Mouse (Mus musculus): ENCODE measurements around the gene Akr1c19. TPM values are rescaled to one million over a fixed set of nuclear protein-coding genes. Genes with fewer than 3 reads are reported as not detected.
"Not testable (repeated sequence)": the region's sequence is repeated elsewhere in the genome, so short reads cannot be mapped to it uniquely, and the experiment has no call there.

Akr1c19 gene
- polyA plus RNA-seq, 1 experiment from 2014 or later, result 0.49 TPM

GRCm38 (mm10) chr13:4249347-4249746, 20.8 kb downstream of the Akr1c19 start:
- Histone ChIP-seq H3K4me3 (ENCODE audit: low read depth, low read length) (no peak overlapping the region), H3K27ac (replicated peaks; ENCODE audit: low read depth, low read length) (no peak overlapping the region), H3K27me3 (ENCODE audit: control insufficient read depth, insufficient read depth, low read length) (no peaks in the 10 kb centered on the region), H3K36me3 (replicated peaks; ENCODE audit: control insufficient read depth, insufficient read depth, low read depth, low read length) (no peaks in the 10 kb centered on the region), H3K4me2 (ENCODE audit: low read depth, low read length) (no peak overlapping the region), H3K9ac (replicated peaks; ENCODE audit: low read length) (no peak overlapping the region), H3K4me1 (ENCODE audit: control insufficient read depth, insufficient read depth, low read length) (no peaks in the 10 kb centered on the region), H3K9me3 (replicated peaks; ENCODE audit: control insufficient read depth, low read length) (no peaks in the 10 kb centered on the region)
- DNase-seq (ENCODE audit: low spot score) (no peak), ATAC-seq (replicated peaks; ENCODE audit: insufficient number of reproducible peaks, low FRiP score, low TSS enrichment, low read depth) (no peak)
- WGBS, result 64% methylated on average over 3 of the region's 3 CpGs

GRCm38 (mm10) chr13:4256894-4257293, 28.4 kb downstream of the Akr1c19 start:
- H3K9me3 ChIP-seq (replicated peaks; ENCODE audit: control insufficient read depth, low read length); H3K9ac ChIP-seq (replicated peaks; ENCODE audit: low read length); DNase-seq (ENCODE audit: low spot score); ATAC-seq (replicated peaks; ENCODE audit: insufficient number of reproducible peaks, low FRiP score, low TSS enrichment, low read depth); H3K4me3 ChIP-seq (ENCODE audit: low read depth, low read length); H3K4me1 ChIP-seq (ENCODE audit: control insufficient read depth, insufficient read depth, low read length); H3K36me3 ChIP-seq (replicated peaks; ENCODE audit: control insufficient read depth, insufficient read depth, low read depth, low read length); H3K4me2 ChIP-seq (ENCODE audit: low read depth, low read length); H3K27me3 ChIP-seq (ENCODE audit: control insufficient read depth, insufficient read depth, low read length); H3K27ac ChIP-seq (replicated peaks; ENCODE audit: low read depth, low read length): not testable (repeated sequence)

- no peak for ATAC-seq (replicated peaks; ENCODE audit: insufficient number of reproducible peaks, low FRiP score, low TSS enrichment, low read depth)
- Histone ChIP-seq H3K4me3 (ENCODE audit: low read depth, low read length) (no peak overlapping the region), H3K36me3 (replicated peaks; ENCODE audit: control insufficient read depth, insufficient read depth, low read depth, low read length) (no peaks in the 10 kb centered on the region), H3K4me1 (ENCODE audit: control insufficient read depth, insufficient read depth, low read length) (no peaks in the 10 kb centered on the region), H3K27ac (replicated peaks; ENCODE audit: low read depth, low read length) (no peak overlapping the region), H3K9me3 (replicated peaks; ENCODE audit: control insufficient read depth, low read length) (no peaks in the 10 kb centered on the region), H3K9ac (replicated peaks; ENCODE audit: low read length) (no peak overlapping the region), H3K4me2 (ENCODE audit: low read depth, low read length) (no peak overlapping the region), H3K27me3 (ENCODE audit: control insufficient read depth, insufficient read depth, low read length) (no peaks in the 10 kb centered on the region)
- no peak for DNase-seq (ENCODE audit: low spot score)
- WGBS, result 84% methylated on average over 6 of the region's 6 CpGs
Observed at GRCm38 (mm10) chr13:4257349-4257748, 28.8 kb downstream of the Akr1c19 start.

- DNase-seq (ENCODE audit: low spot score) (no peak), ATAC-seq (replicated peaks; ENCODE audit: insufficient number of reproducible peaks, low FRiP score, low TSS enrichment, low read depth) (no peak)
- no peak overlapping the region for H3K4me2 ChIP-seq (ENCODE audit: low read depth, low read length)
- H3K4me1 ChIP-seq (ENCODE audit: control insufficient read depth, insufficient read depth, low read length), result no peaks in the 10 kb centered on the region
- no peak overlapping the region for H3K4me3 ChIP-seq (ENCODE audit: low read depth, low read length)
- no peaks in the 10 kb centered on the region for H3K36me3 ChIP-seq (replicated peaks; ENCODE audit: control insufficient read depth, insufficient read depth, low read depth, low read length)
- H3K27ac ChIP-seq (replicated peaks; ENCODE audit: low read depth, low read length), result no peak overlapping the region
- no peak overlapping the region for H3K9ac ChIP-seq (replicated peaks; ENCODE audit: low read length)
- no peaks in the 10 kb centered on the region for H3K9me3 ChIP-seq (replicated peaks; ENCODE audit: control insufficient read depth, low read length)
- WGBS, result 80% methylated on average over 3 of the region's 3 CpGs
- H3K27me3 ChIP-seq (ENCODE audit: control insufficient read depth, insufficient read depth, low read length), result no peaks in the 10 kb centered on the region
Observed at GRCm38 (mm10) chr13:4264612-4265011, 36.1 kb downstream of the Akr1c19 start.

GRCm38 (mm10) chr13:4265047-4265446, 36.5 kb downstream of the Akr1c19 start:
- no peaks in the 10 kb centered on the region for H3K4me1 ChIP-seq (ENCODE audit: control insufficient read depth, insufficient read depth, low read length)
- no peak overlapping the region for H3K4me2 ChIP-seq (ENCODE audit: low read depth, low read length)
- H3K4me3 ChIP-seq (ENCODE audit: low read depth, low read length), result no peak overlapping the region
- no peaks in the 10 kb centered on the region for H3K27me3 ChIP-seq (ENCODE audit: control insufficient read depth, insufficient read depth, low read length)
- 90% methylated on average over 2 of the region's 2 CpGs for WGBS
- H3K27ac ChIP-seq (replicated peaks; ENCODE audit: low read depth, low read length), result no peak overlapping the region
- H3K36me3 ChIP-seq (replicated peaks; ENCODE audit: control insufficient read depth, insufficient read depth, low read depth, low read length), result no peaks in the 10 kb centered on the region
- ATAC-seq (replicated peaks; ENCODE audit: insufficient number of reproducible peaks, low FRiP score, low TSS enrichment, low read depth), result no peak
- no peaks in the 10 kb centered on the region for H3K9me3 ChIP-seq (replicated peaks; ENCODE audit: control insufficient read depth, low read length)
- DNase-seq (ENCODE audit: low spot score), result no peak
- no peak overlapping the region for H3K9ac ChIP-seq (replicated peaks; ENCODE audit: low read length)

- not testable (repeated sequence) for H3K4me3 ChIP-seq (ENCODE audit: low read depth, low read length); H3K27ac ChIP-seq (replicated peaks; ENCODE audit: low read depth, low read length); ATAC-seq (replicated peaks; ENCODE audit: insufficient number of reproducible peaks, low FRiP score, low TSS enrichment, low read depth); H3K36me3 ChIP-seq (replicated peaks; ENCODE audit: control insufficient read depth, insufficient read depth, low read depth, low read length); H3K4me2 ChIP-seq (ENCODE audit: low read depth, low read length); H3K9me3 ChIP-seq (replicated peaks; ENCODE audit: control insufficient read depth, low read length); H3K9ac ChIP-seq (replicated peaks; ENCODE audit: low read length); H3K27me3 ChIP-seq (ENCODE audit: control insufficient read depth, insufficient read depth, low read length); H3K4me1 ChIP-seq (ENCODE audit: control insufficient read depth, insufficient read depth, low read length); DNase-seq (ENCODE audit: low spot score)
- WGBS, result 88% methylated on average over 2 of the region's 2 CpGs
Observed at GRCm38 (mm10) chr13:4265455-4265854, 37.0 kb downstream of the Akr1c19 start.

GRCm38 (mm10) chr13:4270860-4271259, 42.4 kb downstream of the Akr1c19 start:
- H3K4me1 ChIP-seq (ENCODE audit: control insufficient read depth, insufficient read depth, low read length), result no peaks in the 10 kb centered on the region
- no peak overlapping the region for H3K4me3 ChIP-seq (ENCODE audit: low read depth, low read length)
- H3K27ac ChIP-seq (replicated peaks; ENCODE audit: low read depth, low read length), result no peak overlapping the region
- no peaks in the 10 kb centered on the region for H3K9me3 ChIP-seq (replicated peaks; ENCODE audit: control insufficient read depth, low read length)
- no peak for ATAC-seq (replicated peaks; ENCODE audit: insufficient number of reproducible peaks, low FRiP score, low TSS enrichment, low read depth)
- H3K4me2 ChIP-seq (ENCODE audit: low read depth, low read length), result no peak overlapping the region
- no peak overlapping the region for H3K9ac ChIP-seq (replicated peaks; ENCODE audit: low read length)
- H3K36me3 ChIP-seq (replicated peaks; ENCODE audit: control insufficient read depth, insufficient read depth, low read depth, low read length), result no peaks in the 10 kb centered on the region
- DNase-seq (ENCODE audit: low spot score), result no peak
- no peaks in the 10 kb centered on the region for H3K27me3 ChIP-seq (ENCODE audit: control insufficient read depth, insufficient read depth, low read length)

- Histone ChIP-seq H3K9me3 (replicated peaks; ENCODE audit: control insufficient read depth, low read length) (no peaks in the 10 kb centered on the region), H3K9ac (replicated peaks; ENCODE audit: low read length) (no peak overlapping the region), H3K36me3 (replicated peaks; ENCODE audit: control insufficient read depth, insufficient read depth, low read depth, low read length) (no peaks in the 10 kb centered on the region), H3K4me2 (ENCODE audit: low read depth, low read length) (no peak overlapping the region), H3K27me3 (ENCODE audit: control insufficient read depth, insufficient read depth, low read length) (no peaks in the 10 kb centered on the region), H3K4me1 (ENCODE audit: control insufficient read depth, insufficient read depth, low read length) (no peaks in the 10 kb centered on the region), H3K4me3 (ENCODE audit: low read depth, low read length) (no peak overlapping the region), H3K27ac (replicated peaks; ENCODE audit: low read depth, low read length) (no peak overlapping the region)
- no peak for DNase-seq (ENCODE audit: low spot score)
- no peak for ATAC-seq (replicated peaks; ENCODE audit: insufficient number of reproducible peaks, low FRiP score, low TSS enrichment, low read depth)
- 89% methylated on average over 2 of the region's 2 CpGs for WGBS
Observed at GRCm38 (mm10) chr13:4277526-4277925, 49.0 kb downstream of the Akr1c19 start.

Data from embryonic facial prominence, embryonic 11.5 days (tissue).